Mouse (Mus musculus) MEL-GATA-1-ER (cell line): ENCODE data around the gene Doc2g.

ENCODE experiments used
- DNase-seq: peaks from one replicate; pipeline ENCODE4 v3.0.0-alpha.2; 2012; ENCODE audit warnings: low read depth; ENCODE audit errors: extremely low read depth

Doc2g gene

GRCm38 (mm10) chr19:4051741-4052515 lies 48.8 kb downstream of the Doc2g start:
- DNase-seq: no peak

GRCm38 (mm10) chr19:4052516-4053030 lies 49.5 kb downstream of the Doc2g start:
- no peak for DNase-seq

GRCm38 (mm10) chr19:4054613-4055012 lies 51.5 kb downstream of the Doc2g start:
- no peak for DNase-seq

- DNase-seq: no peak
These were observed 52.3 kb downstream of the Doc2g start for GRCm38 (mm10) chr19:4055216-4055946.

- DNase-seq: no peak
These were observed 53.0 kb downstream of the Doc2g start for GRCm38 (mm10) chr19:4055947-4056693.
